Mouse (Mus musculus) brain, embryonic 14.5 days (tissue): ENCODE data around the gene Islr2. TPM values are rescaled to one million over a fixed set of nuclear protein-coding genes. Genes with fewer than 3 reads are reported as not detected.

Experiments used
- DNase-seq: peaks from one replicate; pipeline ENCODE4 v3.0.0-alpha.2; 2011; ENCODE audit warnings: low read depth
- CTCF ChIP-seq: fragments of 200-500 bp; IDR thresholded peaks from 2 replicates; pipeline ENCODE4 v1.5.1; 2012; ENCODE audit warnings: inconsistent platforms, mild to moderate bottlenecking, moderate library complexity, borderline replicate concordance; ENCODE audit not compliant: insufficient read depth, insufficient read length; ENCODE audit errors: extremely low read depth
- POLR2A ChIP-seq: fragments of 200-500 bp; IDR thresholded peaks from 2 replicates; pipeline ENCODE4 v1.6.1; 2012; ENCODE audit warnings: mild to moderate bottlenecking, inconsistent platforms, borderline replicate concordance; ENCODE audit not compliant: poor library complexity, insufficient read depth, insufficient read length, severe bottlenecking; ENCODE audit errors: extremely low read depth
- polyA plus RNA-seq: library from polyadenylated mRNA; depleted of rRNA; stranded (reverse); fragments of >200 nt; gene quantifications from 2 replicates; pipeline ENCODE4 v1.2.3, GENCODE M21; 2012

Gene Islr2
- polyA plus RNA-seq, 1 experiment, result 418 TPM

- no peak for TF ChIP-seq POLR2A
- no peak for TF ChIP-seq CTCF
- DNase-seq, result peak; percentile 77
These were observed 28.2 kb downstream of the Islr2 start for GRCm38 (mm10) chr9:58175745-58176487.

- TF ChIP-seq CTCF (no peak), POLR2A (no peak)
- DNase-seq, result no peak
These were observed 29.3 kb downstream of the Islr2 start for GRCm38 (mm10) chr9:58174818-58175251.

GRCm38 (mm10) chr9:58172863-58173262 lies 31.3 kb downstream of the Islr2 start:
- TF ChIP-seq POLR2A (no peak), CTCF (no peak)
- no peak for DNase-seq

- DNase-seq, result peak; percentile 69
- TF ChIP-seq POLR2A (no peak), CTCF (no peak)
These were observed 34.7 kb downstream of the Islr2 start for GRCm38 (mm10) chr9:58169426-58169825.

- TF ChIP-seq POLR2A (no peak), CTCF (no peak)
- no peak for DNase-seq
These were observed 35.2 kb downstream of the Islr2 start for GRCm38 (mm10) chr9:58168880-58169279.

GRCm38 (mm10) chr9:58165779-58166178 lies 38.3 kb downstream of the Islr2 start:
- TF ChIP-seq CTCF (no peak), POLR2A (no peak)
- DNase-seq, result no peak

GRCm38 (mm10) chr9:58163146-58163545 lies 41.0 kb downstream of the Islr2 start:
- DNase-seq, result no peak
- TF ChIP-seq POLR2A, result no peak
- no peak for TF ChIP-seq CTCF

- DNase-seq, result no peak
- no peak for TF ChIP-seq CTCF
- TF ChIP-seq POLR2A, result no peak
These were observed 41.9 kb downstream of the Islr2 start for GRCm38 (mm10) chr9:58162173-58162572.

GRCm38 (mm10) chr9:58160315-58160714 lies 43.8 kb downstream of the Islr2 start:
- no peak for TF ChIP-seq POLR2A
- no peak for TF ChIP-seq CTCF
- DNase-seq, result no peak

- DNase-seq, result peak; percentile 37
- TF ChIP-seq POLR2A (no peak), CTCF (no peak)
These were observed 44.3 kb downstream of the Islr2 start for GRCm38 (mm10) chr9:58159855-58160254.

GRCm38 (mm10) chr9:58158541-58159311 lies 45.4 kb downstream of the Islr2 start:
- peak; percentile 56 for DNase-seq
- TF ChIP-seq CTCF, result no peak
- TF ChIP-seq POLR2A, result no peak
